Mouse (Mus musculus) layer of hippocampus, postnatal 25 days (tissue): Measurements from ENCODE around the gene Srp72. TPM values are rescaled to one million over a fixed set of nuclear protein-coding genes. Genes with fewer than 3 reads are reported as not detected.

Source experiments
- DNase-seq, 2 experiments: peaks; one replicate each; pipeline ENCODE4 v3.0.0; 2022; ENCODE audit warnings: mixed read lengths in 2 of 2, low spot score in 1 of 2; ENCODE audit errors: extremely low spot score in 1 of 2
- total RNA-seq, 2 experiments: library from RNA; stranded (reverse); gene quantifications; 2 replicates each; pipeline ENCODE4 v1.2.3; 2021

The Srp72 gene
- total RNA-seq, 2 experiments from 2014 or later, result 107 to 108 TPM

- DNase-seq, result no peak
These were observed 64.0 kb downstream of the Srp72 start for GRCm38 (mm10) chr5:77038451-77038850.

GRCm38 (mm10) chr5:77039391-77039790 lies 64.9 kb downstream of the Srp72 start:
- no peak for DNase-seq

- no peak for DNase-seq
These were observed 69.9 kb downstream of the Srp72 start for GRCm38 (mm10) chr5:77044362-77044761.

Other genes with a start within 250 kb of the Srp72 start
- 10 to 100 TPM; 17.4 to 23.2 TPM for gene Aasdh, start 69.2 kb upstream of the Srp72 start, total RNA-seq
- gene Paics, start 23.4 kb upstream of the Srp72 start, total RNA-seq, result 10 to 100 TPM; 88.6 to 96.3 TPM
- gene Ppat, start 23.1 kb upstream of the Srp72 start, total RNA-seq, result 10 to 100 TPM; 14.3 to 18.1 TPM
- not detected for gene Arl9, start 29.4 kb downstream of the Srp72 start, total RNA-seq
- 1 to 10 TPM in 1 of 2 experiments, under 1 TPM in 1; 0.59 to 1.6 TPM for gene Thegl, start 41.3 kb downstream of the Srp72 start, total RNA-seq
- gene Hopx, start 140.4 kb downstream of the Srp72 start, total RNA-seq, result 10 to 100 TPM; 86.3 to 89.3 TPM
- gene Spink2, start 236.8 kb downstream of the Srp72 start, total RNA-seq, result not detected